Mouse (Mus musculus) ES-E14 (cell line): ENCODE measurements around the gene Rarb.

Experiments used
- CHD2 ChIP-seq: IDR thresholded peaks from 2 replicates; pipeline ENCODE4 v1.6.1; 2014; ENCODE audit warnings: mild to moderate bottlenecking, low read depth, low read length, inconsistent platforms
- HCFC1 ChIP-seq: IDR thresholded peaks from 2 replicates; pipeline ENCODE4 v1.6.1; 2012; ENCODE audit warnings: low read length, inconsistent platforms, borderline replicate concordance; ENCODE audit not compliant: insufficient read depth
- MAFK ChIP-seq: IDR thresholded peaks from 2 replicates; pipeline ENCODE4 v1.6.1; 2014; ENCODE audit warnings: mild to moderate bottlenecking, low read depth, low read length, inconsistent platforms; ENCODE audit not compliant: insufficient read depth
- ZC3H11A ChIP-seq: IDR thresholded peaks from 2 replicates; pipeline ENCODE4 v1.6.1; 2012; ENCODE audit warnings: low read depth, mild to moderate bottlenecking, inconsistent platforms, low read length, borderline replicate concordance

DNA sequence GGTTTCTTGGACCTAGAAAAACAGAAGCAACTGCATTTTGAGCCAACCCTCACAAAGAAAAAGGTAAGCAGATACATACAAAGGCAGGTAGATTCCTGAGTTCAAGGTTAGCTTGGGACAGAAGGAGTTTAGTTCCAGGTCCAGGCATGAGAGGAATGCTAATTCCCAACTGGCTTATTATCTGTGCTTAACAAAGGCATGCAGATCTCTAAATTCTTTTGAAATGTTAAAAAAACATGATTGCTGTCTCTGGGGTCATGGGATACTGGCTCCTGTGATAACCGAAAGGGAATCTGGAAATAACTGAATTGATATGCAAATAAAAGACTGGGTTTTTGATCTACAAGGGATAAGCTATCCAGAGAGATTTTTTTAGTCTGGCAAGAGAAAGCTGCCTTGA, 28.8 kb downstream of the Rarb start:
- TF ChIP-seq ZC3H11A = no peak
- TF ChIP-seq CHD2 = no peak
- TF ChIP-seq MAFK = no peak
- TF ChIP-seq HCFC1 = no peak
